Mouse (Mus musculus) liver, embryonic 12.5 days (tissue): ENCODE results near the gene Spata25. TPM values are rescaled to one million over a fixed set of nuclear protein-coding genes. Genes with fewer than 3 reads are reported as not detected.

ENCODE experiments used
- ATAC-seq: fragments of 200-750 bp; cut with Nextera tagmentation; 2 replicates; pipeline ENCODE4 v1.8.0; 2017; ENCODE audit warnings: moderate number of reproducible peaks, mild to moderate bottlenecking, moderate library complexity
- H3K27ac ChIP-seq: fragments of 300-500 bp; sonication (generic); 2 replicates; pipeline ENCODE4 v1.5.1; 2016; ENCODE audit warnings: mild to moderate bottlenecking
- H3K27me3 ChIP-seq: fragments of 300-500 bp; sonication (generic); replicated peaks from 2 replicates; pipeline ENCODE4 v1.6.1; 2016; ENCODE audit warnings: mild to moderate bottlenecking, moderate library complexity
- H3K36me3 ChIP-seq: fragments of 300-500 bp; sonication (generic); 2 replicates; pipeline ENCODE4 v1.6.1; 2016; ENCODE audit warnings: mild to moderate bottlenecking, moderate library complexity
- H3K4me1 ChIP-seq: fragments of 300-500 bp; sonication (generic); 2 replicates; pipeline ENCODE4 v1.6.1; 2016
- H3K4me2 ChIP-seq: fragments of 300-500 bp; sonication (generic); 2 replicates; pipeline ENCODE4 v1.6.1; 2016; ENCODE audit warnings: mild to moderate bottlenecking, moderate library complexity
- H3K4me3 ChIP-seq: fragments of 300-500 bp; sonication (generic); 2 replicates; pipeline ENCODE4 v1.5.1; 2016; ENCODE audit warnings: mild to moderate bottlenecking, moderate library complexity
- H3K9ac ChIP-seq: fragments of 300-500 bp; sonication (generic); 2 replicates; pipeline ENCODE4 v1.6.1; 2016; ENCODE audit warnings: mild to moderate bottlenecking, moderate library complexity
- H3K9me3 ChIP-seq: fragments of 300-500 bp; sonication (generic); replicated peaks from 2 replicates; pipeline ENCODE4 v1.6.1; 2016; ENCODE audit warnings: mild to moderate bottlenecking, moderate library complexity
- WGBS: fragments of 180-500 bp; shearing (Covaris S2); methylation state at CpG from one replicate; pipeline ENCODE4 v1.1.7; 2016; ENCODE audit not compliant: insufficient replicate concordance; 5-methylcytosine and 5-hydroxymethylcytosine counted together
- polyA plus RNA-seq: library from polyadenylated mRNA; unstranded; fragments of >200 nt; fragmentation: Nextera tagmentation; extraction: Ambion mirVana; gene quantifications from 2 replicates; pipeline ENCODE4 v1.2.1, GENCODE M21; 2016

The Spata25 gene
- polyA plus RNA-seq, 1 experiment from 2014 or later = not detected

DNA sequence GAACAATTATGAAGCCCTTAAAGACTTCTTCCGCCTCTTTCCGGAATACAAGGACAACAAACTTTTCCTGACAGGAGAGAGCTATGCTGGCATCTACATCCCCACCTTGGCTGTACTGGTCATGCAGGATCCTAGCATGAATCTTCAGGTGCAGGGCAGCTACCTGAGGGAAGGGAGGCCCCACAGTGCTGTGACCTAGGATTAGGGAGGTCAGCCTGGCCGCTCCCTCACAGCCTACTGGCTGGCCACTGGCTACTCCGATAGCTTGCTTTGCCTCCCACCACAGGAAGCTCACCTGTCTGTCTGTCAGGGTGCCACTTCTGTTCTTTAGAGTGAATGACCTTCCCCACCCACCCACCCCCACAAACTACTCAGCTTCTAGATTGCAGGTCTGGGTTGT, 6.8 kb upstream of the Spata25 start:
- WGBS = 95% methylated on average over 4 of the region's 4 CpGs
- H3K4me2 ChIP-seq = peak overlapping the region; percentile 97
- H3K9ac ChIP-seq = no peak overlapping the region; the same call in 1 of the 2 replicates
- H3K4me1 ChIP-seq = peaks cover 29% of the 10 kb centered on the region
- no peak overlapping the region for H3K27ac ChIP-seq
- H3K27me3 ChIP-seq = no peaks in the 10 kb centered on the region
- H3K4me3 ChIP-seq = no peak overlapping the region
- ATAC-seq = no peak
- H3K36me3 ChIP-seq = peaks cover 47% of the 10 kb centered on the region
- no peaks in the 10 kb centered on the region for H3K9me3 ChIP-seq

DNA sequence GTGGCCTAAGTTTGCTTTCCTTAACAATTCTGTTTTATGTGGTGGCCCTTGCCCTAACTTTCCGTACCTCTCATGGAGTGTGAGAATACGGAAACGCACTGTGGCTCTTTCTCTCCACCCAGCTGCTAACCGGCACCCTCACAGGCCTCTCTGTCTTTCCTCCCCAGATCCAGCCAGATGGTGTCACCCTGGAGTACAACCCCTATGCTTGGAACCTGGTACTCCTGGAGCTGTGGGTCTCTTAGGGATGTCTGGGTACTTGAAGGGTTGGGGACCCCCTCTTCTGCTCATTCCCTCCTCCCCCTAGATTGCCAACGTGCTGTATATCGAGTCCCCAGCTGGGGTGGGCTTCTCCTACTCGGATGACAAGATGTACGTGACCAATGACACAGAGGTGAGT, 6.2 kb upstream of the Spata25 start:
- Histone ChIP-seq H3K36me3 (peaks cover 41% of the 10 kb centered on the region), H3K4me3 (peak overlapping the region; percentile 75), H3K27ac (peak overlapping the region; percentile 85; the same call in 1 of the 2 replicates), H3K27me3 (no peaks in the 10 kb centered on the region), H3K4me2 (peak overlapping the region; percentile 97), H3K9me3 (no peaks in the 10 kb centered on the region), H3K9ac (peak overlapping the region; percentile 83), H3K4me1 (peaks cover 29% of the 10 kb centered on the region)
- 35% methylated on average over 8 of the region's 8 CpGs for WGBS
- ATAC-seq = no peak

DNA sequence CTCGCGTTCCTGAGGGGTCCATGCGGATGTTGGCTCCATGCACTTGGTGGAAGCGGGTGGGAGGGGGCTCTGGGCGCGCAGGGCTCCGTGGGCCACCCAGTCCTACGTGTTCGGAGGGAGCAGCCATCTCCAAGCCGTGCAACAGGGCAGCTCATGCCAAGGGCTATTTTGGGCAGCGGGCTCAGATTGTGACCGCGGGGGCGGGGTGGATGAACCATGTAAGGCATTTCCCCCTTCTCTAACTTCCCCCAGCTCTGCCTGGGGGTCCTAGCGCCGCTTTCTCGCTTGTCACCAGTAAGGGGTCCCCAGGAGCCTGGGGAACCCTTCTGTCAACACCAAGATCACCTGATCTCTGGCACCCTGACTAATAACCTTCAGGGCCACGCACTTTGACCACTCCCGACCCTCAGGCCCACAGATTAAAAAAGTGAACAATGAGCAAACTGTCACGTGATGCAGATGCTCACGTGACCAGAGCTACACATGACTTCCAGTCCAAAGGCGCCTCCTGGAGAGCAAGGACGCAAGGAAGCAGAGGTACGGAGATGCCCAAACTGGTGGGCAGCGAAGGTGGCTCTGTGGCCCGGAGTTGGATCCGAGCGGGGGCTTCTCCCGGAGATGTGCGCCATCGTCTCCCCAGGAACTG, 5.1 kb upstream of the Spata25 start, which contains the start of gene Neurl2:
Gene Neurl2 (minus strand): TSS at position 143 of the 646 bp plus-strand sequence.
- no peaks in the 10 kb centered on the region for H3K9me3 ChIP-seq
- H3K9ac ChIP-seq = peak within 1 kb of the TSS; percentile 83
- peak; percentile 59 for ATAC-seq
- H3K36me3 ChIP-seq = peaks cover 30% of the 10 kb centered on the region
- peaks cover 29% of the 10 kb centered on the region for H3K4me1 ChIP-seq
- no peaks in the 10 kb centered on the region for H3K27me3 ChIP-seq
- under 1% methylated on average over 31 of the region's 31 CpGs for WGBS
- peak within 1 kb of the TSS; percentile 75 for H3K4me3 ChIP-seq
- peak within 1 kb of the TSS; percentile 97 for H3K4me2 ChIP-seq
- peak within 1 kb of the TSS; percentile 85 for H3K27ac ChIP-seq

DNA sequence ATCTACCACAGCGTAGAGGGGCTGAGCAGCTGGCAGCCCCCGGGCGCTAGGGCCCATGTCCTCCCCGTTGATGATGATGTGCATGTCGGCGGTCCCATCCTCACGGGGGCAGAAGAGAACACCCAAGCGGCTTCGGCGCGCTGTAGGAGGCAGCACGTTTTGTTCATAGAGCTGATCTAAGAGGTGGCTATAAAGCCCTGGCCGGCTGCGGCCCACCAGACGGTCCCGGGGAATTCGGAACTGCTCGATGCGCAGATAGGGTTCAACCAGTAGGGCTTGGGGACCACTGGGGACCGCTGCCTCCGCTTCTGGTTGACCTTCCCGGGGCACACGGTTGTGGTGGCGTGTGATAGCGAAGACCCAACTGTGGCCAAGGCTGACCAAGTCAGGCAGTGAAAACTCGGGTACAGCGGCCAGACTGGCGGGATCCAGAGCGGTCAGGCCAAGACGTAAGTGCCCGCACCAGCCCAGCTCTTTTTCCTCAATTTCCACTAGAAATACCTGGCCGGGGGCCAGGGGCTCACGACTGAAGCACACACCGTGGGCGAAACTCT, 4.5 kb upstream of the Spata25 start, which contains the start of gene Ctsa:
Gene Ctsa (plus strand): TSS at position 126 of the 554 bp plus-strand sequence.
- H3K27ac ChIP-seq = peak within 1 kb of the TSS; percentile 85
- H3K9ac ChIP-seq = peak within 1 kb of the TSS; percentile 83
- peaks cover 29% of the 10 kb centered on the region for H3K36me3 ChIP-seq
- H3K4me3 ChIP-seq = peak within 1 kb of the TSS; percentile 75
- no peaks in the 10 kb centered on the region for H3K27me3 ChIP-seq
- WGBS = 2% methylated on average over 35 of the region's 35 CpGs
- peak within 1 kb of the TSS; percentile 97 for H3K4me2 ChIP-seq
- H3K4me1 ChIP-seq = peaks cover 30% of the 10 kb centered on the region
- peak; percentile 80 for ATAC-seq
- no peaks in the 10 kb centered on the region for H3K9me3 ChIP-seq

DNA sequence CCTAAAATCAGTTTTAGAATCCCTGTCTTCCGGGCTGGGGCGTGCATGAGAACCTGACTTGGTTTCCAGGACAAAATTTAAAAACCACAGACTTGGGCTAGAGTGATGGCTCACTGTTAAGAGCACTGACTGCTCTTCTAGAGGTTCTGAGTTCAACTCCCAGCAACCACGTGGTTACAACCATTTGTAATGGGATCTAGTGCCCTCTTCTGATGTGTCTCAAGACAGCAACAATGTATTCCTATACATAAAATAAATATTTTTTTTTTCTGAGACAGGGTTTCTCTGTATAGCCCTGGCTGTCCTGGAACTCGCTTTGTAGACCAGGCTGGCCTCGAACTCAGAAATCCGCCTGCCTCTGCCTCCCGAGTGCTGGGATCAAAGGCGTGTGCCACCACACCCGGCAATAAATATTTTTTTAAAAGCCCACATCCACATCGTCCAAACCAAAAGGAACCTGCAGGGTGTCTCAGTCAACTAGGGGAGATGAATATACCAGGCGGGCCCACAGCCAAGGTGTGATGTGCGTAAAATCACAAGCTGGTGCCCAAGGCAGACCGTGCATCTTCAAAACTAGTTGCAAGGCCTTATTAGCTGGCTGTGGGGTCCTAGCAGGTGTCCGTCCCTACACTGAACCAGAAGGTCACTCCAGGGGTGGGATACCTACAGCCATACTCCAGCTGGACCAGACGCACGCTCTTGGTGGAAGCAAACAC, 3.9 kb upstream of the Spata25 start:
- Histone ChIP-seq H3K27ac (peak overlapping the region; percentile 85; the same call in 1 of the 2 replicates), H3K4me2 (peak overlapping the region; percentile 97), H3K27me3 (no peaks in the 10 kb centered on the region), H3K4me3 (peak overlapping the region; percentile 75), H3K9ac (peak overlapping the region; percentile 83; the same call in 1 of the 2 replicates), H3K36me3 (peaks cover 29% of the 10 kb centered on the region), H3K4me1 (peaks cover 37% of the 10 kb centered on the region), H3K9me3 (no peaks in the 10 kb centered on the region)
- ATAC-seq = no peak
- WGBS = 57% methylated on average over 16 of the region's 16 CpGs

DNA sequence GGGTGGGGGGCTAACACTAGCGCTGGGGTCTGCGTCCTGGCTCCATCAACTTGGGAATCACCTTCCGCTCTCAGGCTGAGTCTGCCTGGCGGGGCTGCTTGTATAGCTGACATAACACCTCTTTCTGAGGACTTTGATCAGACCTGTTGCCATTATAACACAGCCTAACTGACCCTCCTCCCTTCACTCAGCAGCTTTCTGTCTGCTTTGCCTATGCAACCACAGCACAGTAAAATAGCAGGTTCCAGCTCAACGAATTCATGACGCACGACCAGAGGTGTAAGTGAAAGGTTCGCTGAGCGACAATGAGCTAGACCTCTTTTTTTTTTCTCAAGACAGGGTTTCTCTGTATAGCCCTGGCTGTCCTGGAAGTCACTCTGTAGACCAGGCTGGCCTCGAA, 2.7 kb upstream of the Spata25 start:
- Histone ChIP-seq H3K27me3 (no peaks in the 10 kb centered on the region), H3K4me1 (peaks cover 42% of the 10 kb centered on the region), H3K4me2 (no peak overlapping the region), H3K4me3 (no peak overlapping the region), H3K9me3 (no peaks in the 10 kb centered on the region), H3K27ac (no peak overlapping the region), H3K36me3 (peaks cover 30% of the 10 kb centered on the region), H3K9ac (no peak overlapping the region)
- no peak for ATAC-seq
- WGBS = 78% methylated on average over 10 of the region's 10 CpGs

DNA sequence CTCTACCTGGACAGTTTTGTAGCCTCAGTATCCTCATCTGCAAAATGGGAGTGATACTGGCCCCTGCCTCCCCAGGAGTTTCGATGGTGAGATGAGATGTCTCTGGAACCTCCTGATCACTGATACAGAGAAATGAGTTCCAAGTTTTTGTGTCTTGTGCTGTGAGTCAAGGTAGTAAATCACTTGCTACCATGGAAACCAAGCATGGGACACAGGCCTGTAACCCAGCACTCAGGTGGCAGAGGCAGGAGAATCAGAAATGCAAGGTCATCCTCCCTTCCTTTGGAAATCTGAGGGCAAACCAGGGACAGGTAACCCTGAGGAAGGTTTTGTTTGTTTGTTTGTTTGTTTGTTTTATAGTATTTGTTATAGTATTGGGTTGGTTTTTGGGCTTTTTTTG, 753 bp upstream of the Spata25 start:
- ATAC-seq = no peak
- Histone ChIP-seq H3K4me2 (no peak overlapping the region), H3K4me3 (no peak overlapping the region), H3K9ac (no peak overlapping the region), H3K9me3 (no peaks in the 10 kb centered on the region), H3K27ac (no peak overlapping the region), H3K27me3 (no peaks in the 10 kb centered on the region), H3K4me1 (peaks cover 29% of the 10 kb centered on the region), H3K36me3 (peaks cover 36% of the 10 kb centered on the region)
- 86% methylated on average over 1 of the region's 1 CpGs for WGBS

DNA sequence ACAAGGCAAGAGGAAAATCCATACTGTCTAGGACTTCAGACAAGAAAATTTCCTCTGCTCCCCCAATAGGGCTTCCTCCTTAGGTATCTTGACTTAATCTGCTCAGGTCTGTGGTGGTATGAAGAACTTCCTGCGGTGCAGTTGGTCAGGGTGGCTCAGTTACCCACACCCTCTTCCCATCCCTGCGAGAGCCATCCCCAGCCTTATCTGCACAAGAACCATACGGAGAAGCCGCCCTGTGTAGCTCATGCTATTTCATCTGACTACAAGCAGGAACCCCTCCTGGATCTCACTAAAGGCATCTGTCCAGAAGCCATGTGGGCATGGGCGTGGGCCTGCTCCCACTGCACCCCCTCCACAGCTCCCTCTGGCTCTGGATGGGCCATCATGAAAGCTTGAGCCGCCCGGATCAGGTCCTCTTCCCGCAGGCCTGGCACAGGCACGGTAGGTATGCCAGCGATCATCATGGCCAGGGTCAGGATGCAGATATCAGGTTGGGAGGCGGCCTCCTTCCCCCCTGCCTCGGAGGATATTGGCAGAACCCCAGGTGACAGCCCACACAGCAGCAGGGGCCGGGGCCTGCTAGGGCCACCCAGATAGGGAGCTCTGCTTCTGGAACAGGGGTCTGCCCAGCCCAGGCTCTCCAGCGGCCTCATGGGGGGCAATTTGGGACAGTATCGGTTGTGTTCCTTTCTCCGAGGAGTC, 1.0 kb downstream of the Spata25 start:
- Histone ChIP-seq H3K4me3 (no peak overlapping the region), H3K9ac (no peak overlapping the region), H3K36me3 (peaks cover 36% of the 10 kb centered on the region), H3K27ac (peak overlapping the region; percentile 15; the same call in 1 of the 2 replicates), H3K4me2 (0 out of 2 replicates have a peak overlapping the region, but pooled peaks have one; percentile 7), H3K27me3 (no peaks in the 10 kb centered on the region), H3K9me3 (no peaks in the 10 kb centered on the region), H3K4me1 (peaks cover 31% of the 10 kb centered on the region)
- 68% methylated on average over 16 of the region's 16 CpGs for WGBS
- no peak for ATAC-seq

DNA sequence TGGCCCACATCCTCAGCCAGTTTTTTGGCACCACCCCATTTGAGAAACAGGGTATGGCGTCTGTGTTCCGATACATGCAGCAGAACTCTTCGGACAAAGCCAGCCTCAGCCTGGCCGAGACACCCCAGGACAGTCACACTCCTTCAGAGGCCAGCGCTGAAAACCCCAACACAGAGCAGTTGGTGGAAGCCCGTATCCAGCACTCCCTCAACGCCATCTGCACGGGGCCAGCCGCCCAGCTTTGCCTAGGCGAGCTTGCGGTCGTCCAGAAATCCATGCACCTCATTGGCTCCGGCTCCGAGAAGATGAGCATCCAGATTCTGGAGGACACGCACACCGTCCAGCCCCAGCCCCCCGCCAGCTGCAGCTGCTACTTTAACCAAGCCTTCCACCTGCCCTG, 2.8 kb downstream of the Spata25 start:
- H3K27me3 ChIP-seq = no peaks in the 10 kb centered on the region
- no peaks in the 10 kb centered on the region for H3K9me3 ChIP-seq
- H3K36me3 ChIP-seq = peaks cover 49% of the 10 kb centered on the region
- no peak for ATAC-seq
- H3K27ac ChIP-seq = no peak overlapping the region
- H3K4me2 ChIP-seq = no peak overlapping the region
- H3K4me1 ChIP-seq = peaks cover 35% of the 10 kb centered on the region
- no peak overlapping the region for H3K4me3 ChIP-seq
- H3K9ac ChIP-seq = no peak overlapping the region
- WGBS = 94% methylated on average over 17 of the region's 17 CpGs

DNA sequence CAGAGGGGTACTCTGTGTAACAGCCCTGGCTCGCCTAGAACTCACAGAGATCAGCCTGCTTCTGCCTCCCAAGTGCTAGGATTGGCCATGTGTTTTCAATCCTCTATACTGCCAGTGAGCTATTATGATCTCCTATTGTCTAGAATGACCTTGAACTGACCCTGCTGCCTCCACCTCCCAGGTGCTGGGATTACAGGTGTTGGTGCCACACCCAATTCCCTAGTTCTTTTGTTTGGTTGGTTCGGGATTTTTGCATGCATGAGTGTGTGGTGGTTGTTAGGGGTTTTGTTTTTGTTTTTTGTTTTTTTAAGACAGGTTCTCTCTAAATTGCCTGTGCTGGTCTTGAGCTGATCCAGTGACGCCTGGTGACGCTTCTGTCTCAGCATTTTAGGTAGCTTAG, 4.4 kb downstream of the Spata25 start:
- WGBS = 82% methylated on average over 4 of the region's 4 CpGs
- Histone ChIP-seq H3K27ac (no peak overlapping the region), H3K4me2 (peak overlapping the region; percentile 84), H3K9ac (peak overlapping the region; percentile 83; the same call in 1 of the 2 replicates), H3K4me1 (peaks cover 35% of the 10 kb centered on the region), H3K36me3 (peaks cover 57% of the 10 kb centered on the region), H3K4me3 (peak overlapping the region; percentile 76), H3K27me3 (no peaks in the 10 kb centered on the region), H3K9me3 (no peaks in the 10 kb centered on the region)
- ATAC-seq = no peak

DNA sequence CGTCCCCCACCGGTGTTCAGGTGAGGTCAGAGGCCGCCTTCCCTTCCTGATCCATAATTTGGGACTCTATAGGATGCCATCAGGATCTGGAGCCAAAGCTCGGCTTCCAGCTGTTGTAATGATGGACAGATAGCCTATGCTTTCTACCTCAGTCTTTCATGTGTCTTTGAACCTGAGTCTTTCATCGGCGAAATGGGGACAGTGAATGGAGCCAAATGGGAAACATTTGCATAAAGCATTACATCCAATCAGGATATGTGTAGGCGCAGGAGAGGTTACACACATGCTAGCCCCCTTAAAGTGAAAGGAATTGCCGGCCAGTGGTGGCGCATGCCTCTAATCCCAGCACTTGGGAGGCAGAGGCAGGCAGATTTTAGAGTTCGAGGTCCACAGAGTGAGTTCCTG, 5.2 kb downstream of the Spata25 start:
- Histone ChIP-seq H3K9ac (peak overlapping the region; percentile 83), H3K27ac (peak overlapping the region; percentile 79), H3K4me3 (peak overlapping the region; percentile 76), H3K9me3 (no peaks in the 10 kb centered on the region), H3K36me3 (peaks cover 56% of the 10 kb centered on the region), H3K4me1 (peaks cover 36% of the 10 kb centered on the region), H3K27me3 (no peaks in the 10 kb centered on the region), H3K4me2 (peak overlapping the region; percentile 84)
- WGBS = under 1% methylated on average over 10 of the region's 10 CpGs
- peak; percentile 56 for ATAC-seq
